Mouse (Mus musculus): ENCODE results near the gene Mei1.

Mei1 gene

DNA sequence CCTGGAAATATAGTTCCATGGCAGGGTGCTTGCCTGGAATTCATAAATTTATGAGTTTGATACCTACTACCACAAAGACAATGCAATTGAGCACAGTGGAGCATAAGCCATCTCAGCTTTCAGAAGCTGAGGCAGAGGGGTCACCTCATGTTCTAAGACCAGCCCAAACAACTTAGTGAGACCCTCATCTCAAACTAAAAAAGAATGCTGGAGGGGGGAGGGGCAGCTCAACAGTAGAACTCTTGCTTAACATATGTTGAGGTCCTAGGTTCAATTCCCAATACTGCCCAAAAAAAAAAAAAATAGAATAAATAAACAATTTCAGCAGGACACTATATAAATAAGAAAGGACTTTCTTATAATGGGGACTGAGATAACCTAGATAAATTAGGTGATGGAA is 80.2 kb downstream of the Mei1 start:
- no peak for DNase-seq (ENCODE audit: low read depth, low spot score)

DNA sequence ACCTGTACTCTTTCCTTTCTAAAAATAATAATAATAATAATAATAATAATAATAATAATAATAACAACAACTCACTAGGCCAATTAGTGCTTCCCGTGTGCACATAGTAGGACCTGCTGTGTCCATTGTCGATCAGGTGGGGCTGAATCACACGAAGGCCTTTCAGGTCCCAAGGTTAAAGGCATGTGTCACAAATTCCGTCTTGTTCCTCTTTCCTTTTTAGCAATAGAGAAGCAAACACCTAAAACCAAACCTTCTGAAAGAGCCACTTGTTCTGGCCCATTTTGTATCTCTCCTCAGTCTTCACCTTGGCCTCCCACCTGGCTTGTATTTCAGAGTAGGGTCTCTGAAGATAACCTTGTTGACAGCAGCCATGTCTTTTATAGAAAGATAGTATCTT is 81.4 kb downstream of the Mei1 start:
- no peak for DNase-seq (ENCODE audit: low read depth, low spot score)

DNA sequence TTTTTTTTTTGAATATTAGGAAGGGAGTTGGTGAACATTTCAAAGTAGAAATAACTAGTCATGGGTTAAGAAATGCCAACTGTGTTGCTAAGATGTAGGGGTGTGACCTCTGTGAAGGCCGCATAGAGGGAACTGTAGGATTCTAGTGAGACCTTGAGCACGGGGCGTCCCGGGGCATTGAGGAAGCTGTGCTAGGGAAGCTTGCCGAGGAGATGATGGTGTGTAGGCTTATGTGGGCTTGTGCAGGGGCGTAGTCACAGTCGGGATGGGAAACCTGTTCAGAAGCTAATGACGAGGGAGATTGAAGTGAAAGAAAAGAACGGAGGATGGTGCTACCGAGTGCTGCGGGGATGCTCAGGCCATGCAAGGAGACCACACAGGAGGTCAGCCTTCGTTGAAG is 82.2 kb downstream of the Mei1 start:
- peak; percentile 53 for DNase-seq (ENCODE audit: low read depth, low spot score)

DNA sequence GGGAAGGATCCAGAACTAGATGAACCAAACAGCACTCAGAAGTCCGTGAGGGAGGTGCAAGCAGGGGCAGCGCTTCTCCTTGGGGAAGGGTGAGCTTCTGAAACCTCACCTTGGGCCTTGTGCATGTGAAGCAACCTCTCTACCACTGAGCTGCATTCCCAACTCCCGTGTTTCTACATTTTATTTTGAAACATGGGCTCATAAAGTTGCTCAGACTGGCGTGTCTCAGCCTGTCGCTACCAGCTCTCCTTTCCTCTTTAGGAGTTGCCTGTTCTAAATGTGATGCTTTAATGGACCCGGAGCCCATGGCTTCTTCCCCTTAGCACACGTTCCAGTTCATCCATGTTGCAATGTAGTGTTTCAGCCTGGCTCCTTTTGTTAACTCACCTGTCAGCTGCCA is 82.6 kb downstream of the Mei1 start:
- DNase-seq (ENCODE audit: low read depth, low spot score): no peak

DNA sequence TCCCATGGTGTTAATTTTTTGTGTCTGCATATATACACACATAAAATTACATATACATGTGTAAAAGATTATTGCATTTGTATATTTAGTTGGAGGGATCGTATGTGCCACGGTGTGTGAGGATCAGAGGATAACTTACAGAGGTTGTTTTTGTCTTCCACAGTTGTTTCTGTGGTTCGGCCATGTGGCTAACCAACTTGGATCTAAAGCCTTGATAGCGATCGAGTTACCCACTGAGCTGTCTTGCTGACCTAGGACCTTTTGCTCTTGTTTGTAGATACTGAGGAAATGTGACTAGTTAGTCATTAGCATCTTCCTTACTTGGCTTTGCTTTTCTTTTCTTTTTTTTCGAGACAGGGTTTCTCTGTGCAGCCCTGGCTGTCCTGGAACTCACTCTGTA is 86.5 kb downstream of the Mei1 start:
- no peak for DNase-seq (ENCODE audit: low read depth, low spot score)

DNA sequence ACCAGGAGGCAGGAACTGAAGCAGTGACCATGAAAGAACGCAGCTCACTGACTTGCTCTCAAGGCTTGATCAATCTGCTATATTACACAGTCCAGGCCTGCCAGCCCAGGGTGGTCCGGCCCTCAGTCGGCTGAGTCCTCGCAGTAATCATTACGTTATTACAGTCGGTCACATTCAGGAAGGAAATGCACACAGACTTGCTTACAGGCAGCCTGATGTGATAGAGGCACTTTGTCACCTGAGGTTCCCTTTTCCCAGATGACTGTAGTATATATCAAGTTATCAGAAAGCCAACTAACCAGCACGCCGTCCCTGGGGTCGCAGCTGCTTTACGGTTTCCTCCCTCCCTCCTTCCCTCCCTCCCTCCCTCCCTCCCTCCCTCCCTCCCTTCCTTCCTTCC is 87.1 kb downstream of the Mei1 start:
- no peak for DNase-seq (ENCODE audit: low read depth, low spot score)

DNA sequence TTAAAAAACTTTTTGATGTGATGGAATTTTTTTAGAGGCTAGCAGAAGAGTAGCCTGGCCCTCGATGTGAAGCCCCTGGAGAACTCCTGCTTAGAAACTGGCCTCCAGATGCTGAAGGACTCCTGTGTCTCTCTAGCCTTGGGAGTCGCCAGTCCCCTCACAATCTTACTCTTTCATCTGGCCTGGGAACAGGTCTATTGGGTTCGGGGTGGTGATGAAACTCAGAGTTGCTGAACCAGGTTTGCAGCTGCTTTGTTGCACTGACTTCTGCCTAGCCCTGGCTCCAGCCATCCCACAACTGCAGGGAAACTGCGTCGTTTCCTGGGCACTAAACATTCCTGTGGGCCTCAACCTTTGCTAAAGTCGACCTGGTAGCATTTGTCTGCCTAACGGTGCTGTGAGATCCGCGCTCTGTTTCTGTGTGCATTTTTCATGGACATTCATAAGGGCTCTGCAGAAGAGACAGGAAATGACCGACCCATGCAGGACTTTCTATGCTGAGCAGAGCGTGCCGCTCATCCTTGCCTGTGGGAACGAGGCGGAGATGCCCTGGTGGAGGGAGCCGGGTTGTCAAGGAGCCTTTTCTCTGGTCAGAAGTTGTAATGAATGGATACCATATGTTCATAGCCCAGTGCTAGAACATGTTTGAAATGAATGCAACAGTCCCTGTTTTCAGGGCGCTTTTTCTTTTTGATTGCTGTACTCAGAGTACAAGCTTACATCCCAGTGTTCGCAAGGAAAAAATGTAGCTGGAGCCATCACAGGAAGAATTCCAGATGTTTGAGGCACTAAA is 88.6 kb downstream of the Mei1 start:
- DNase-seq (ENCODE audit: low read depth, low spot score): no peak

DNA sequence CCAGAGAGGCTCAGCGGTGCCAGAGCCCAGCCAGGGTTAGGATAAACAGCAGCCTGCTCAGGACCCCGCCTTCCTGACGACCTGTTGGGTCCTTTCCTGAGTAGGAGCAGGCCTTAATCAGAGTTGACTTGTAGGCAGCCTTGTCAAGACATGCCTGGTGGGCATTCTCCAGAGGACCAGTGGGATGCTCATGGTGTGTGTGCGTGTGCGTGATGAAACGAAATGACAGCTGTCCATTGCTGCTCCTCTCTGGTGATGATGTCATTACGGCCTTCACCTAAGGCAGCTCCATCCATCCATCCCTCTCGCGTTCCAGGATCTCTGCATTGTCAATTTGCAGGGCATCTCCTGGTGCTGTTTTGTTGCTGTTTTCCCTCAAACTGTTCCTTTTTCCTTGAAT is 89.7 kb downstream of the Mei1 start:
- DNase-seq (ENCODE audit: low read depth, low spot score): no peak

DNA sequence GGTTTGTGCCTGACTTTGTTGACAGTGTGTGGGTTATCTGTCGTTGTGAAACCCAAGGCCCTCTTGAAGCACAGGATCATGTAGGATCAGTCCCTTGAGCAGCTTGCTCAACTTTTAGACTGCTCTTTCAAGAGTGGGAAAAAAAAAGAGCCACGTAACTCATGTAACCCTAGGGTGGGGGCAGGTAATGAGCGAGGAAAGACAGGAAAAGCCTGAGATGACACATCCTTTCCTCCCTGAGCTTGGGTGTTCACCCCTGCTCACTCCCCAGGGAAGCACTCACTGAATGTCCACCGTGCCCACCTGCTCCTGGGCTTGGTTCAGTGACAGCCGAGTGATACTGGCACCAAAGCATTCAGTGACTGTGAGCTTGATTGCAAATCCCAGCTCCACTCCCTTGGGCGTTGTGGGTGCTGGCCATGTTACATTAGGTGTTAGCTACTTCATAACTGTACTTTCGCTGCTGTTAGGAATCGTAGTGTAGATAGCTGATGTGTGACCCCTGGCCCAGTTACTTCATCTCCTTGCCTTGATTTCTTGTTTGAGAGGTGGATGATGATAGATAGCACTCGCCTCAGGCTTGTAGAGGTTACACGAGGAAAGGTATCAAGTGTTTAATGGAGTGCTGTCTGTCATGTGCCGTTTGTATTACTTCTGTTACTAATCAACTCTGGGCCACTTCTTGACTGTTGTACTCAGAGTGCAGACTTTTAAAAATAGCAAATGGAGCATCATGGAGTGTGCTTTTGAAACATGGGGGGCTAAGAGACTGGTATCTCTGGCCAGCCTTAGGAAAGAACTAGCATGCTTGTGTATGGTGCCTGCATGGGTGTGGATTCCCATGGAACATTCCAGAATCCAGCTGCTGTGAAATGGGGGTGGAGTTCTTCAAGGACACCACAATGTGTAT is 91.2 kb downstream of the Mei1 start:
- DNase-seq (ENCODE audit: low read depth, low spot score): no peak

DNA sequence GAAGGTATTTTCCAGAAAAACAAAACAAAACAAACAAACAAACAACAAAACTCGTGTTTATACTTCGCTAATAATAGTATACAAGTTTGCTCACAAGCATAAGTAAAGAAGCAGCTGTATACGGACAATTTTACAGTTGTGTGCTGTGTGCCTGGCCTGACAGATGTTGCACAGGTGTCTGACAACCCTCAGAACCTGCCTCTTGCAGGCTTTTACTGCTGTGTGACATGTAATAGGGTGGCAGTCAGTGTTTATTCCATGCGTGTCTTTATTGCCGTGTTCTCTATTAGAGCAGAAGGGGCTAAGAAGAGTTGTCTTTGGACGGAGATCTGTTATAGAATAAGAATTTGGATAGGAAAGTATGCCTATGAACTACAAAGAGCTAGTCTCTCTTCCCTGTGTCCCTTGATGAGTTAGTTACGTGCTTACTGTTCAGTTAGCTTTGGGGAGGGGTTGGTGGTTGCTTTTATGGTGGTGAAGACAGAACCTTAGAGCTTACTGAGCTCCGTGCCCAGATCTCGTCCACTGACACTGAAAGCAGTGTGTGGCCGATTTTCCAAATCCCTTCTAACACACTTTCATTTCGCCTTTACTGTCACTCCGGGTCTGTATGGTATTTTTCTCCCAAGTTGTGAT is 92.3 kb downstream of the Mei1 start:
- no peak for DNase-seq (ENCODE audit: low read depth, low spot score)

DNA sequence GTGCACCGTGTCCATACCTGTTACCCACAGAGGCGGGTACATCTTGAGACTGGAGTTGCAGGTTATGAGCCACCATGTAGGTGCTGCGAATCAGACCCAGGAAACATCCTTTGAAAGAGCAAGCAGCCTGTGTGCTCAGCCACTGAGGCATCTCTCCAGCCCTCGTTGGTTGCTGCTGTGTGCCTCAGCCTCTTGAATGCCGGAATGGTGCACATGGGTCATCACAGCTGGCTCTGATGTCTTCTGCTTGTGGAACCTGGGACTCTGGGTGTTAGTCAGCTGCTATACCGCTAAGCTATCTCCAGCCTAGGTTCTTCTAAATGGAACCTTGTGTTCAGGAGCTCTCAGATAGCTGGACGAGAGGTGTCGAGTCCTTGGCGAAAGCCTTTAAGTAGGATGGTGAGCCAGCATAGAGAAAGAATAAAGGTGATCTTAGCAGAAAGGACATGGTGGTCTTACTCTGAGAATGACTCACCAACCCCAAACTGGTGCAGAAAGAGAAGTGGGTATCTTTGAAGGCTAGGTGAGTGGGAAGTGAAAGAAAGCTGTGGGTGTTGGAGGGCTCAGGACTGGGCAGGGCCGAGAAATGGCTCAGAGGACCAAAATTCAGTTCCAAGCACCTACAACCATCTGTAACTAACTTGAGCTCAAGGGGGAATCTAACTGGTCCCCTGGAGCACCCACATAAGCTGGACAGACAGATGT is 93.7 kb downstream of the Mei1 start:
- no peak for DNase-seq (ENCODE audit: low read depth, low spot score)

DNA sequence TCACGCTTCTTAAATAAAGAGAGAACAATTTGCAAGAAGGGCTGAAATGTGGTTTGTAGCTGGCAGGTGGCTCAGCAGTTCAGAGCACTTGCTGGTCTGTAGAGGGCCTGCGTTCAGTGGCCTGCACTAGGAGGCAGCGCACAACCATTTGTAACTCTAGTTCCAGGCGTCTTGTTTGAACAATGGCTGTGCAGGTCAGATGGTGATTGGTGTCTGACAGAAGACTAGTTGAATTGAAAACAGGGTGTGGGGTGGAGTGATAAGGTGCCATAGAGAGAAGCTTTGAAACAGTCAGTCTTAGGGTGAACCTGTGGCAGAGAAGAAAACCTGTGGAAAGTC is 94.2 kb downstream of the Mei1 start:
- peak; percentile 57 for DNase-seq (ENCODE audit: low read depth, low spot score)

DNA sequence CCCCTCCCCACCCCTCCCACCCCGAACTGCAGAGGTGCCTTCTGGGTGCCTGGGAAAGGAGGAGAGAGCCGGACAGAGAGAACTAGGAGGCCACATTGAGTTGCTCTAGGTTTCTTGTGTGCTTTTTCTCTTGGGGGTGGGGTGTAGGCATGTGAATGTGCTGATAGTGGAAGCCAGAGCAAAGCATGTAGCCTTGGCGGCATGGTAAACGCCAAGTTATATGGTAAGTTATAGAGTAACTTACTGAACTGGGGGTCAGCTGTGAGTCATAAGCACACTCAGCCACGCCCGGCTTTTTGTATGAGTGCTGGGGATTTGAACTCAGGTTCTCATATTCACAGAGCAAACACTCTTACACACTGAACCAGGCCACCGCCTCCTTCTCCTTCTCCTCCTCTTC is 94.7 kb downstream of the Mei1 start:
- no peak for DNase-seq (ENCODE audit: low read depth, low spot score)

DNA sequence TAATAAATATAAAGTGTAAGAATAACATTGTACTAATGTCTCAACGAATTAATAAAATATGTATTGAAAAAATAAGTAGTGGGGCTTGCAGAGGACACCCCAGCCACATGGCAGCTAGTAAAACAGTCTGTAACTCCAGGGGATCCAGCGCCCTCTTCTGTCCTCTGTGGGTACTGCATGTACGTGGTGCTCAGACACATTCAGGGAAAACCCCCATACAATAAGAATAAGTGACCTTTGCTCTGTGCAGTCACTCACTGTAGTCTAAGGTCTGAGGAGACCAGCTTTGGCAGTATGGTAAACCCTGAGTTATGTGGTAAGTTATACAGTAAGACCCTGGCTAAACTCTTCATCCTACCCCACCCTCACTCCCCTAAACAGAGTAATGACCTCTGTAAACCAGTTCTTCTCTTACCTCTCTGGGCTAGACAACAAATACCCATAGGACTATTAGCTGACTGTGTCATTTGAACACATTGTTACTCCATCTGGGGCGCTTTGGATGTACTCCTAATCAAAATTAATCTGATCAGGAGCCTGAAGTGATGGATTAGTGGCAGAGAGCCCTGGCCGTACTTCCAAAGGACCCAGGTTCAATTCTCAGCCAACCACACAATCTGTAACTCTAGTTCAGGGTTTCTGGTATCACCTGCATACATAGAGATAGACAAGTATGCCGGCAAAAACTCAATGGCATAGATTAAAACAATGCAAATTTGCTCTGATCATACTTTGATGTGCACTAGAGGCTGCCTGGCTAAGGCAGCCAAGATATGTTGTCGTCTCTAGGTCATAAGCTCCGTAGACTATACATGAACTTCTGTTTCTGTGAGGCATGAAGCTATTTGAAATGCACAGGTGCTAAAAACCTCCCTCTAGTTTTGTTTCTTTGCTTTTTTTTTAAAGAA is 95.8 kb downstream of the Mei1 start:
- peak; percentile 83 for DNase-seq (ENCODE audit: low read depth, low spot score)

DNA sequence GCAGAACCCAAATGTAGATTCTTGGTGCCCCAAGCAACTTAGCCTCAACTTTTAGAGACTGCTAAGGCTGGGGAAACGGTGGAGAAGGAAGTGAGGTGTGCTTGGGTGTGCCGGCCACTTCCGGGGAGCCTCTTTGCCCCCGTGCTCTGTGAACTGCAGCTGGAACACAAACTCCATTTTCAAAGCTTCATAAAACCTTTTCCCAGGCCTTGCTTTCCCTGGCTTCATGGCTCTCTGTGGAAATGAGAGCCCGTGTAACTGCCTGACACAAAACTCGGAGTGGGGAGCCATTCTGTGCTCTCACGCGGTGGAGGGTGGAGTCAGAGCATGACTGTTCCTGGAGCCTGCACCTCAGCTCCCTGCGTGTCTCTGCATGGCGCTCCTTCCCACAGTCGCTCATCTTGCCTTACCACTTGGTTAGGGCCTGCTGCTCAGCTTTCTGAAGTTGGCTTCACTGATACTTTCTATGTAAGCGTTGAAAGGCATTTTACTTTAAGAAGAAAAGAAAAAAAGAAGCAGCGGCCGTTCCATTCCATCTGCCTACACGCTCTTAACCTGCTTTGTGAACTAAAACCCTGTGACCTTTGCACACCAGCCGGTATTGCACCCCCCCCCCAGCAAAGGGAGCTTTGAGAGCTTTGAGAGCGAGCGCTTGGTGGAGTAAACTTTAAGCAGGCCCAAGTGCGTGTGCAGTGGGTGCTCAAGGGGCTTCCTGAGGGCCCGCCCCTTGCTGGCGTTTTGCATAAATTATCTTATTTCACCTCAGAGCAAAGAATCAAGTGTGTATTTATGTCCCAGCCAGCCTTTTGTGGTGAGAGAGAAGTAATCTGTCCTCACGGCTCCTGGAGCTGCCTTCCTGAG is 96.7 kb downstream of the Mei1 start:
- no peak for DNase-seq (ENCODE audit: low read depth, low spot score)

DNA sequence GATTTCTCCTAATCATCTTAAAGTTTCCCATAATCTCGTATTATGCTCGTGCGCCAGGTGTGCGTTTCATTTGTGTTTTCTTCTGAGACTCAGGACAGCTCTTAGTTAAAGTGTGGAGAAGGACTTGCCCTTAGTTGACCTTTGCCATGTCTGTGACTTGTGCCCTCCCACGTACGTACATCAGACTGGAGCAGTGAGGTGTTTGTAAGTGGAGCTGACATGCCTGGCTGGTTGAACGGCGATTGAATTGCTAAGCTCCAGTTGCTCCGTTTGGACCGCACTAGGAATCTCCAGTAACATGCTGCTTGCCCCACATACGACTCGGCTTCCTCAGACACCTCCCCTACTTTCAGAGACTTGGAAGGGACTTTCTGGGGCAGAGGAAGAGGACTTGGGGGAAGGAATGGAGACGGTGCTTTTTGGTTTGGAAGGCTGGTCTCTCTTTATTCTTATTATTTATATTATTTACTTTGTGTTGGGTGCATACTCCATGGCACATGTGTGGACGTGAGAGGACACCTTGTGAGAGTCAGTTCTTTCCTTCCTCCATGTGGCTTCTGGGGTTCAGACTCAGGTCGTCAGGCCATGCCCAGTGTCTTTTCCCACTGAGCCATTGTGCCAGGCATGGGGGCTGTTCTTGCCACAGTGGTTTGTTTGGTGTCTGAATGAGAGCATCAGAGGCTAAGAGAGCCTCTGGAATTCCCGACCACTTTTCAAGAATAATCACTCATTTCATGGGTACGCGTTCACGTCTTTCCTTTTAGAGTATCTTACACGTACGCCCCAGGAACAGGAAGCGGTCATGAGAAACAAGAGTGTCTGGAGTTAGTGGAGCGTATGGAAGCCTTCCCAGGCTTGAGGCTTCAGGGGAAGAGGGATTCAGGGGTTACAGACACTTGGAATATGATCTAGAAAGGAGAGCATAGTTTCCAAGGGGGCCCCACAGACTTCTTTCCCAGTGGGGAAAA is 97.7 kb downstream of the Mei1 start:
- peak; percentile 27 for DNase-seq (ENCODE audit: low read depth, low spot score)

DNA sequence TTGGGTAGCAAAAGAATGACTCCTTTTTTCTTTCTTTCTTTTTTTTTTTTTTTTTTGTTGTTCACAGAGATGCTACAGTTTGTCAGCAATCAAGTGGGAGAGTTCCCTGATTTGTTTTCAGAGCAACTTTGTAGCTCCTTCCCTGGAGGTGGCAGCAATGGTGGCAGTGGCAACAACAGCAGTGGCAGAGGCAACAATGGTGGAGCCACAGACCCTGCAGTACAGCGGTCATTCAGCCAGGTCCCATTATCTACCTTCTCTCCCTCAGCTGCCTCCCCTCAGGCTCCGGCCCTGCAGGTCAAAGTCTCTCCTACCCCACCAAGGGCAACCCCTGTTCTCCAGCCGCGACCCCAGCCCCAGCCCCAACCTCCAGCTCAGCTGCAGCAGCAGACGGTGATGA is 99.9 kb downstream of the Mei1 start:
- no peak for DNase-seq (ENCODE audit: low read depth, low spot score)

DNA sequence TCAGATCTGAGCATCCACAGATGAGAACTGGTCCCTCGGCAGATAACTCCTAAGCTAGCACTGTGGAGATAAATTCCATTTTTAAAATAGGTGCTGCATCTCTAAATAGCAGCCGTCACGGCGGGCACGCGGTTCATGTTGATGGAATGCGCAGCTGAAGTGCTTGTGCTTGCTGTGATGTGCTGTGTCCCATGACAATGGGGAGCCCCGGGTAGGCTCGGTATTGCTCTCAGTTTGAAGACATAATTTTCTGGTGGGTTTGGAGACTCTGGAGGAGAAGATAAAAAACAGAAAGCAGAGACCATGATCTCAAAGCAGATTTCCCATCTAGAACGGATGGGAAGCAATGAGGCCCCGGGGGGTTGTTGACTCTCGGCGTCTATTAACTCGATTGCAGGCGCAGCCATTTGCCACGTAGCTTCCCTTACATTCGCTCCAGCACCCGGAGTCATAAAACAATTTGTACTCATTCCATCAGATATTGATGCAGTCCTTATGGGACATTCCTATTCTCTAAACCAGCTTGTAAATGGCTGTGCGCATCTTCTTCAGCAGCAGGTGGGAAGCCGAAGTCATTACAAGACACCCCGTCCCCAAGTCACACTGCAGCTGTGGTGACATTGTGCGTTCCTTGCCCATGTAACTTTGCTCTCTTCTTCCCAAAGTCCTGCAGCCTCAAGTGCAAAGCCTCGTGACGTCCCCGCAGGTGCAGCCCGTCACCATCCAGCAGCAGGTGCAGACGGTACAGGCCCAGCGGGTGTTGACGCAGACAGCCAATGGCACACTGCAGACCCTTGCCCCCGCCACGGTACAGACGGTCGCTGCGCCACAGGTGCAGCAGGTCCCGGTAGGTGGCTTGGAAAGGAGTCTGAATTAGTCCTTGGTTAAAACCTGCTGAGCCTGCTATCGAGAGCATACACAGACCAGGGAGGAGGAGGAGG is 100.9 kb downstream of the Mei1 start:
- DNase-seq (ENCODE audit: low read depth, low spot score): no peak
